Mouse (Mus musculus): ENCODE measurements around the gene D2hgdh. TPM values are rescaled to one million over a fixed set of nuclear protein-coding genes. Genes with fewer than 3 reads are reported as not detected.
"Not testable (repeated sequence)": the region's sequence is repeated elsewhere in the genome, so short reads cannot be mapped to it uniquely, and the experiment has no call there.

Gene D2hgdh
- total RNA-seq, 2 experiments from 2014 or later: 12.4 to 13.2 TPM

DNA sequence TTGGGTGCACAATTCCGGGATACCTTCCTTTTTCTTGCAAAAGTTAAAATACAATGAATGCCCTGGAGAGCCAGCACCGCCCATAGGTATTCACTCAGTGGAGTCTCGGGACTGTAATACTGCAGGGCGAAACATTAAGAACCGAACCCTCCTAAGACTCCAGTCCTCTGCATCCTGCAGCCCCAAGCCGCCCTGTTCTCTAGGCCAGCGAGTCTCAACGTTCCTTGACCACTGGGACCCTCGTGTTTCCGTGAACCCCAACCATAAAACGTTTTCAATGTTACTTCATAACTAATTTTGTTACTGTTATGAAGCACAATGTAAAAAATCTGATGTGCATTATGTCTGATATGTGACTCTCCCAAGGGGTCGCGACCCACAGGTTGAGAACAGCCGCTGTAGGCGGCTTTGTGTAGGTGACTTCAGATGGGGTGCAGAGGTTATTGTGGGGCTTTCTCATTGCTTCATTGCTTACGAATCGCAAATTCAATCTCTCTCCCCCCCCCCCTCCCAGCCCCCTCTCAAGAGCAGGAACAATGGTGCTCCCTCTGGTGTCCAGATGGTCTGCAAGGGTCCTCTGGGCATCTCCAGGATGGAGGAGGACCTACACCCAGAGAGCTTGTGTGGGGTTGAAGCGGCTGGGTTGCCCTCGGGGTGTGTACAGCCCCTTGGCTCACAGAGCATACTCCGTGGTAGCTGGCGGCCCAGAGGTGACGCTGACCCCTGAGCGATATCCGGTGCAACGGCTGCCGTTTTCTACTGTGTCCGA lies 1.2 kb downstream of the D2hgdh start:
- 0 out of 2 replicates have a peak, but pooled peaks have one; percentile 11 for ATAC-seq (ENCODE audit: poor library complexity, severe bottlenecking)

DNA sequence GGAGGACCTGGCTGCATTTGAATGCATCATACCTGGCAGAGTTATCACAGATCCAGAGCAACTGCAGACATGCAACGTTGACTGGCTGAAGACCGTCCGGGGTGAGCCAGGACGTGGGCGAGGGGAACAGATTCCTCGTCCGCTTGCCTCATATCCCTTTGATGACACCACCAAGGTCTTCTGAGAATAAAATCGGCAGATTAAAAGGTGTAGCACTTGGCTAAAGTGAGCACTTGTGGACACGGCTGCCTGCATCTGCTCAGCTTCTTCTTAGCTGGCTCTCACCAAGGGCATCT lies 1.8 kb downstream of the D2hgdh start:
- no peak for ATAC-seq (ENCODE audit: poor library complexity, severe bottlenecking)

DNA sequence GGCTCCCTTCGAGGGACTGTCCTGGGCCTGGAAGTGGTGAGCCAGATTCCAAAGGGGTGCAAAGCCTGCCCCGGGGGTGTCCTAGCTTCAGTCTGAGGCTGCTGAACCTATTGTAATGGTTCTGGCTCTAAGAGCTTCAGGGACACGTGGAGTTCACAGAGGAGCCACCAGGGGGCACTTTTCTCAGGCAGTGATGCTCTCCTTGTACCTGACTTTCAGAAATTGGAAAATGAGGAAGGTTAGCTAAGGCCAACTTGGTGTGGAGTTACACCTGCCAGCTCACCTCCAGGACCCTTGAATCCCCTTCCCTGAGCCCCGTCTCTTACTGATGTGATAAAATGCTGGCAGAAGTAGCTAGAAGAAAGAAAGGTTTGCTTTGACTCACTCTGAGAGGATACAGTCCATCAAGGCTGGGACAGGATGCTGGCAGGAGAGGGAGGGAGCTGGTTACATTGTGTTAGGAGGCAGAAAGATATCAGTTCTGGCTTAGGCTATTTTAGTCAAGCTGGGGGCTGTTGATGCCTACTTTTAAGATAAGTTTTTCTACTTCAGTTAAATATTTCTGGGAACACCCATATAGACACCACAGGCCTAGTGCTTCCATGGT lies 8.1 kb downstream of the D2hgdh start:
- ATAC-seq (ENCODE audit: poor library complexity, severe bottlenecking): peak; percentile 96

GRCm38 (mm10) chr1:93834671-93835150 lies 10.0 kb downstream of the D2hgdh start:
- ATAC-seq (ENCODE audit: poor library complexity, severe bottlenecking): no peak

- ATAC-seq (ENCODE audit: poor library complexity, severe bottlenecking): no peak
Measured at GRCm38 (mm10) chr1:93835211-93835610, 10.5 kb downstream of the D2hgdh start.

DNA sequence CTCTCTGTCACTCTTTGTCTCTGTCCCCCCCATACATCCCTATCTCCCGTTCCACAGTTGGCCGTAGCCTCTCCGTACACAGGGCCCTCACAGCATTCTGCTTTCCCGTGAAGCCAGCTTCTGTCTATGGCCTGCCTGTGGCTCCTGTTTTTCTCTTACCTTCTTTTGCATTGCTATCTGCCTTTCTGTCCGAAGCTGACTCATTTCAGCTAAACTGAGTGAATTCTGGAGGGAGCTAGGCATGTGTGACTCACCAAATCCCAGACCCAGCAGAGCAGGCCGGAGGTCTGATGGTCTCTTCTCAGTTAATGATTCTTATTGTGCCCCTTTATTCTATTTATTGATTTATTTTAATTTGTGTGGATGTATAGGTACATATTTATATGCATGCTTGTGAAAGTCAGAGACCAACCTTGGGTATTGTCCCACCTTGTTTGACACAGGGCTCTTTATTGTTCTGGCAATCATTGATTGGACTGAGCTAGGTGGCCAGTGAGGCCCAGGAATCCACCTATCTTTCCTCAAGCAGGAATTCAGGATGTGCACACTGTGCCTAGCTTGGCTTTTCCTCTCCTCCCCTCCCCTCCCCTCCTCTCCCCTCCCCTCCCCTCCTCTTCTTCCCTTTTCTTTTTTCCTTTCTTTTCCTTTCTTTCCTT lies 11.3 kb downstream of the D2hgdh start:
- ATAC-seq (ENCODE audit: poor library complexity, severe bottlenecking): no peak

- no peak for ATAC-seq (ENCODE audit: poor library complexity, severe bottlenecking)
Measured at GRCm38 (mm10) chr1:93836532-93836913, 11.8 kb downstream of the D2hgdh start.

DNA sequence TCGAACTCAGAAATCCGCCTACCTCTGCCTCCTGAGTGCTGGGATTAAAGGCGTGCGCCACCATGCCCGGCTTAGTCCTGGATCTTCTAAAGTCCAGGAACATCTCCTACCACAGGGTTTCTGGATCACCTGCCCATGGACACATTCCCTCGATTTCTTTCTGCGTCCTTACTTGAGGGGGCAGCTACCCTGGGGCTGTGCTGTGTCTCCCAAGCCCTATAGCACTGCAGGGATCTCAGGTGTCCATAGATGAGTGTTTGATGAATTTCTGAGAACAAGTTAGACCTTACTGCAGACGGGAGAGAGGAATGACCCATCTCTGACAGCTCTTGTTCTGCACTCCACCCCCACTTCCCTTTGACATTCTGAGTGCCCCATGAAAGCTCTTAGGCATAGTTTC lies 12.6 kb downstream of the D2hgdh start:
- no peak for ATAC-seq (ENCODE audit: poor library complexity, severe bottlenecking)

GRCm38 (mm10) chr1:93838569-93838968 lies 13.9 kb downstream of the D2hgdh start:
- not testable (repeated sequence) for ATAC-seq (ENCODE audit: poor library complexity, severe bottlenecking)

DNA sequence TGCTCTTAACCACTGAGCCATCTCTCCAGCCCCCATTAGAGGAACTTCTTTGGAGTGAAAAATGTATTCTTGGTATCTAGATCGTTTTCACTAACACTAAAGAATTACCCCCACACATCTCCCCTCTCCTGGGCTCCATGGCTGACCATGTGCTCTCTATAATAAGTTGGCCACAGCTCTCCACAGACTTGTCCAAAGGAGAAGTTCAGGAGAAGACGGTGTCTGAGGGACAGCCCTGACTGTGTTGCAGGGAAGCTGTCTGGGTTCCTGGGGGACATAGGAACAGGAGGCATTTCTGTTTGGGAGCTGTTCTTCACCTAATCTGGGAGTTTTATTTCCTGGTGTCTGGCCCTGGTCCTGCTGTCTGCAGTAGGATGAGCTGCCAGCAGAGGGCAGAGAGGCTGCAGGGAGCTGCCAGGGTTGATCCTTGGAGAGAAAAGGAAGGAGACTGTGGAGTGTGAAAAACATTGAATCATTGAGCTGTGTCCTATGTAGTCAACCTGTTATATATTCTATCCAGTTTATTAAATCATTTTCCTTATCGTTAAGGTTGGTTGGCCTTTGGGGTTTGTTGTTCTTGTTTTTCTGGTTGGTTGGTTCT lies 21.2 kb downstream of the D2hgdh start:
- peak; percentile 75 for ATAC-seq (ENCODE audit: poor library complexity, severe bottlenecking)

GRCm38 (mm10) chr1:93855790-93856189 lies 31.1 kb downstream of the D2hgdh start:
- not testable (repeated sequence) for ATAC-seq (ENCODE audit: poor library complexity, severe bottlenecking)

GRCm38 (mm10) chr1:93857370-93857769 lies 32.7 kb downstream of the D2hgdh start:
- ATAC-seq (ENCODE audit: poor library complexity, severe bottlenecking): no peak

- ATAC-seq (ENCODE audit: poor library complexity, severe bottlenecking): no peak
Measured at GRCm38 (mm10) chr1:93857991-93858390, 33.3 kb downstream of the D2hgdh start.

DNA sequence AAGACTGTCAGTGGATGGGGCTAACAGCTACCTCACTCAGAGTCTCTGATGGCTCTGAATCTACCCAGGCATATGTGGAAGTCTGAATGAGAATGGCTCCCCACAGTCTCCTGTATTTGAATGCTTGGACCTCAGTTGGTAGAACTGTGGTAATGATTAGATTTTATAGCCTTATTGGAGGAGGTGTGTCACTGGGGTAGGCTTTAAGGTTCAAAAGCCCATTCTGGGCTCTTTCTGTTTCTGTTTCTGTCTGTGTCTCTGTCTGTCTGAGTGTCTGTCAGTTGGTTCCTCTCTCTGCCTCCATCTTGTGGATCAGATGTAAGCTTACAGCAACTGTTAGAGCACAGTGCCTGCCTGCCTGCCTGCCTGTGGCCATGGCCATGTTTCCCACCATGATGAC lies 34.9 kb downstream of the D2hgdh start:
- ATAC-seq (ENCODE audit: poor library complexity, severe bottlenecking): no peak

GRCm38 (mm10) chr1:93861048-93861447 lies 36.3 kb downstream of the D2hgdh start, which contains the start of gene Gal3st2:
TSS of gene Gal3st2 (plus strand) at chr1:93861306.
- not testable (repeated sequence) for ATAC-seq (ENCODE audit: poor library complexity, severe bottlenecking)

GRCm38 (mm10) chr1:93871594-93872105 lies 46.9 kb downstream of the D2hgdh start:
- not testable (repeated sequence) for ATAC-seq (ENCODE audit: poor library complexity, severe bottlenecking)

DNA sequence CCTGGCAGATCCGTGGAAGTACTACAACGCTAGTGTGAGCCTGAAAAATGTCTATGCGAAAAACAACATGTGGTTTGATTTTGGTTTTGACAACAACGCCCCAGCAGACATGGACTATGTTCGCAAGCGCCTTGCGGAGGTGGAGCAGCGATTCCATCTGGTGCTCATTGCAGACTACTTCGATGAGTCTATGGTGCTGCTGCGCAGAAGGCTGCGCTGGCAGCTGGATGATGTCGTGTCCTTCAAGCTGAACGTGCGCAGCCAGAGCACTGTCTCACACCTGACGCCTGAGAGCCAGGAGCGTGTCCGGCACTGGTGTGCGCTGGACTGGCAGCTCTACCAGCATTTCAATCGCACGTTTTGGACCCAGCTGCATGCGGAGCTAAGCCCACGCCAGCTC lies 49.7 kb downstream of the D2hgdh start:
- not testable (repeated sequence) for ATAC-seq (ENCODE audit: poor library complexity, severe bottlenecking)

GRCm38 (mm10) chr1:93881778-93882177 lies 57.1 kb downstream of the D2hgdh start:
- ATAC-seq (ENCODE audit: poor library complexity, severe bottlenecking): not testable (repeated sequence)

- not testable (repeated sequence) for ATAC-seq (ENCODE audit: poor library complexity, severe bottlenecking)
Measured at GRCm38 (mm10) chr1:93890936-93891335, 66.2 kb downstream of the D2hgdh start.

DNA sequence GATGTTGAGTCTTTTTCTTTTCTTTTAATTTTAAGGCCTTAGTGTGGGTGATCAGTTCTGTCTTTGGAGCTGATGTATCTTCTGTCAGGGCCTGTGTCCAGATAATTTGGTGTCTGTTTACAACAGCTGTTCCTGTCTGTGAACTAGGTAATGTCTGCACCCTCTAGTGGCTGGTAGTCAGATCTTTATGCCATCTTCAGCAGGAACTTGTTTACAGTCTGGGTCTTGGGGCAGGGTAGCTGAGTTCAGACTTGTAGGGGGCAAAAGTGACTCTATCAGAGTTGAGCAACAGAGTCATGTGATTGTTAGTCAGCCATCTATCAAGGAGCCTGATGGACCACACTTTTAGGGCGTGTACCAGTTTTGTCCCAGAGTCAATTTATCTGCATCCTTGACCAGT lies 72.7 kb downstream of the D2hgdh start:
- ATAC-seq (ENCODE audit: poor library complexity, severe bottlenecking): not testable (repeated sequence)

- not testable (repeated sequence) for ATAC-seq (ENCODE audit: poor library complexity, severe bottlenecking)
Measured at GRCm38 (mm10) chr1:93901291-93901690, 76.6 kb downstream of the D2hgdh start.
